Mouse (Mus musculus) heart, postnatal 0 days (tissue): ENCODE measurements around the gene Clk2.

Experiments used
- CTCF ChIP-seq: IDR thresholded peaks from 2 replicates; pipeline ENCODE4 v1.5.1; 2016; ENCODE audit warnings: antibody characterized with exemption, control low read depth, low read depth
- EP300 ChIP-seq: IDR thresholded peaks from 2 replicates; pipeline ENCODE4 v1.6.1; 2016; ENCODE audit warnings: antibody characterized with exemption, low read depth

DNA sequence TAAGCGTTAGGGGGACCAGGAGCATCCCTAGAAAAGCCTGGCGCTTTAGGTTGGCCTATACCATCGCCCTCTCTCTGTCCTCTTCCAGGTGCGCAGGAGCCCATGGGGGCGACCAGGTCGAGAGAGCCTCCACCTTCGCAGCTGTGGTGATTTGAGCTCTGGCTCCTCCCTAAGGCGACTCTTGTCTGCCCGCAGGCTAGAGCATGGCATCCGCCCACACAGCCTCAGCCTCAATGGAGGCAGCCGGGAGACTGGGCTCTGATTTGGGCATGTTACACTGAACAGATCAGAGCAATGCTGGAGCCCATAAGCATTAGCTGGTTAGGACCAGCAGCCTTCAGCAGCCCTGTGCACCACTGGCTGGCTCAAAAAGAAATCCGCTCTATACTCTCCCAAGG, 23.9 kb downstream of the Clk2 start:
- TF ChIP-seq CTCF (no peak), EP300 (no peak)
